Mouse (Mus musculus) left cerebral cortex, postnatal 10 days (tissue): ENCODE measurements around the gene Gm21936. TPM values are rescaled to one million over a fixed set of nuclear protein-coding genes. Genes with fewer than 3 reads are reported as not detected.
"Not testable (repeated sequence)": the region's sequence is repeated elsewhere in the genome, so short reads cannot be mapped to it uniquely, and the experiment has no call there.

Experiments used
- DNase-seq, 2 experiments: peaks; one replicate each; pipeline ENCODE4 v3.0.0; 2021 to 2022; ENCODE audit warnings: low spot score in 2 of 2, mixed read lengths in 1 of 2; ENCODE audit errors: extremely low spot score in 1 of 2
- intact Hi-C: fragments of 180-260 bp; cut with DNase I; formaldehyde crosslinking; loops from one replicate; pipeline ENCODE4 v1.15.1; 2025
- total RNA-seq, 2 experiments: library from RNA; stranded (reverse); gene quantifications; 2 replicates each; pipeline ENCODE4 v1.2.3; 2021

The Gm21936 gene
- not detected for total RNA-seq

- intact Hi-C loops, result not testable (repeated sequence)
Observed at GRCm38 (mm10) chr12:87795212-87795611, at the start of gene Gm21936. Gm21936 (plus strand) TSS chr12:87795512.

GRCm38 (mm10) chr12:87775655-87776054 is 19.7 kb upstream of the Gm21936 start, which contains the start of gene Gm21319:
Gm21319 (minus strand) TSS chr12:87775755.
- intact Hi-C loops, result not testable (repeated sequence)

More at GRCm38 (mm10) chr12:87795212-87795611, at the start of gene Gm21936:
- not testable (repeated sequence) for DNase-seq

GRCm38 (mm10) chr12:87797971-87798370 is 2.7 kb downstream of the Gm21936 start:
- DNase-seq, intact Hi-C loops: not testable (repeated sequence)

More at GRCm38 (mm10) chr12:87775655-87776054, 19.7 kb upstream of the Gm21936 start, which contains the start of gene Gm21319:
- not testable (repeated sequence) for DNase-seq

GRCm38 (mm10) chr12:87816277-87816676 is 21.0 kb downstream of the Gm21936 start, which contains the start of gene BB287469:
BB287469 (plus strand) TSS chr12:87816577.
- DNase-seq, intact Hi-C loops: not testable (repeated sequence)

GRCm38 (mm10) chr12:87842239-87842638 is 46.9 kb downstream of the Gm21936 start, which contains the start of gene Gm2001:
Gm2001 (minus strand) TSS chr12:87842339.
- DNase-seq, intact Hi-C loops: not testable (repeated sequence)

Other genes starting within 250 kb of the Gm21936 start
- not detected for gene Oog1, start 192.8 kb upstream of the Gm21936 start, total RNA-seq
- not detected for gene Gm4027, start 176.6 kb upstream of the Gm21936 start, total RNA-seq
- gene Gm16381, start 150.9 kb upstream of the Gm21936 start, total RNA-seq, result not detected
- gene Gm21319, start 19.8 kb upstream of the Gm21936 start, total RNA-seq, result not detected
- not detected for gene BB287469, start 21.1 kb downstream of the Gm21936 start, total RNA-seq
- gene Gm2001, start 46.8 kb downstream of the Gm21936 start, total RNA-seq, result not detected
- gene Gm2016, start 78.6 kb downstream of the Gm21936 start, total RNA-seq, result not detected
- not detected for gene Gm2022, start 99.9 kb downstream of the Gm21936 start, total RNA-seq
- gene Gm2035, start 124.3 kb downstream of the Gm21936 start, total RNA-seq, result not detected
- not detected for gene Gm2042, start 158.6 kb downstream of the Gm21936 start, total RNA-seq
- not detected for gene Gm2075, start 216.3 kb downstream of the Gm21936 start, total RNA-seq
- gene Gm6803, start 223.3 kb downstream of the Gm21936 start, total RNA-seq, result not detected
- gene Gm2056, start 231.5 kb downstream of the Gm21936 start, total RNA-seq, result not detected